Mouse (Mus musculus) gastrocnemius, postnatal 4 days (tissue): Measurements from ENCODE around the gene Tiparp. TPM values are rescaled to one million over a fixed set of nuclear protein-coding genes. Genes with fewer than 3 reads are reported as not detected.

Source experiments
- DNase-seq, 2 experiments: peaks; one replicate each; pipeline ENCODE4 v3.0.0; 2021 to 2022; ENCODE audit warnings: low spot score in 2 of 2, mixed read lengths in 2 of 2
- total RNA-seq, 2 experiments: library from RNA; stranded (reverse); gene quantifications; 2 replicates each; pipeline ENCODE4 v1.2.3; 2021

The Tiparp gene
- total RNA-seq, 2 experiments from 2014 or later: 11.5 to 12.6 TPM

DNA sequence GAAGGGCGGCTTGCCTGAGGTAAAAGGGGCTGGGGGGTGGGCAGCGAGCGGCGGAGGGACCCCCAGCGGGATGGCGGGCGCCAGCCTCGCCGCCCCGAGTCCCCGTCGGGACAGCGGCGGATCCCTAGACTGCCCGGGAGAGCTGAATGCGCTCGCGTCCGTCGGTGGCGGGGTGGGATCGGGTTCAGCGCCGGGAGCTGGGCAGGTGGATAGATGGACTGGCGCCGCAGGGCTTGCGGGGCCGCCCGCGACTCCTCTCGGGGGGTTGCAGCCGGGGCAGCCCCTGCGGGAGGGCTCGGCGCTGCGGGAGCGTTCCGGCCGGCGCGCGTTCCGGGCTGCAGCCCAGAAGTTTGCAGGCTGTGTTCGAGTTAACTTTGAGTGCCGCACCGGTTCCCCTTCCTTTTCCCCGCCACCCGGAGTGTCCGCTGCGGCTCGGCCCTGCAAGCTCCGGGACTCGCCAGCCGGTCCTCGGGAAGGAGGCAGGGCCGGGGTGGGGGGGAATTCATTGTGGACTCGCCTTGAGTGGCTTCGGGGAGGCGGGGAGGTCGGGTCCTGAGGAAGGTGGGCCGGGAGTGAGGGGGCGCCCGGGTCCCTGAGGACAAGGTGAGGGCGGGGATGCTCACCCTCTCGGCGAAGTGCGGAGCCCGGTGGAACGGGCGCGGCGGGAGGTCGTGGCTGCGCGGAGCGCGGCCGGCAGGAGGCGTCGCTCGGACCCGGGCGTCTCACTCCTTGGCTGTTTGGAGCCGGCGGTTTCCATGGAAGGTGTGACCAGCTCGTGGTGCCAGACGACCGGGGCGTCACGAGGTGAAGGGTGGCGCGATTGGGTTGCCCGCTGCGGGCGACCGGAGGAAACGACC lies 632 bp downstream of the Tiparp start:
- DNase-seq: peak; percentile 51 to 73

DNA sequence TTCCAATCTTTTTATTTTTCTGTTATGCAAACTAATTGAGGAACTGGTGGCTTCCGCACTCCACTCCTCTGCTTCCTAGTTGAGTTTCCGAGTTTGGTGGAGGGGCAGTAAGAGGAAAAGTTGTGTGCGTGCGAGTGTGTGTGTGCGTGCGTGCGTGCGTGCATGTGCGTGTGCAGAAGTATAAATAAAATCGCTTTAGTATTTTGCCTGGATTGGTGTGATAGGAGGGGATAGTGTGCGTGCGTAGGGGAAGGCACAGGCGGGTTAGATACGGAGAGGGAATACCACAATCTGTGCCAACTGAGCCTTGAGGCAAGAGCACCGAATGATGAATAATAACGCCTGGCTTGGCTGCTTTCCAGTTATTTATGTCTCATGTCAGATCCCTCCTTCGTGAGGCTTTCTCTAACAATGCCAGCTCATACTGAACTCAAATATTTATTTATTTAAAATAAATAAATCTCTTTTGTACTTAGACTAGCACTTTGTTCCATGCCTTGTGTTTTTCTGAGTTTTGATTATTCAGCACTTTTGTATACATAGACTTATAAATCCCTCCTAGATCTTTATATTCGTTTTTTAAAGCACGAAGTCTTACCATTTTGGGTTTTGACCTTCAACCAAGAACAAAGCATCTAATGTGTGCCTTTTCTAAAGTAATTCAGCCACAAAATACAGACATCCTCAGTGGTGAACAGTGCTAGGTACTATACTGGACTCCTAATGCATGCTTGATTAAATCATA lies 1.4 kb downstream of the Tiparp start:
- peak in 1 of 2 experiments; percentile 37 for DNase-seq

DNA sequence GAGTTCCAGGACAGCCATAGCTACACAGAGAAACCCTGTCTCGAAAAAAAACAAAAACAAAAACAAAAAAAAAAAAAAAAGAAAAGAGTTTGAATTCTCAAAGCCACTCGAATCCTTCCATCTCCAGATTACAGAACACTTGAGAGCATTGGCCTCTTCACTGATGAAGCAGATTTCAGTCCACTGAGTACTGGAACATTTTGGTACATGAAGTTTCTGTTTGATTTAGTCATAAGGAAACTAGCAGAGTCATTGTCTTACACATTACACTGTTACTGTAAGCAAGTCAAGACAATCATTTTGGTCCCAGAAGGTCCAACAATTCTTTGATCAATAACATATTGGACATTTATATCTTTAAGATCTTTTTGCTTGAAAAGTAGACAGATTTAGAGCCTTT lies 4.8 kb downstream of the Tiparp start:
- no peak for DNase-seq

DNA sequence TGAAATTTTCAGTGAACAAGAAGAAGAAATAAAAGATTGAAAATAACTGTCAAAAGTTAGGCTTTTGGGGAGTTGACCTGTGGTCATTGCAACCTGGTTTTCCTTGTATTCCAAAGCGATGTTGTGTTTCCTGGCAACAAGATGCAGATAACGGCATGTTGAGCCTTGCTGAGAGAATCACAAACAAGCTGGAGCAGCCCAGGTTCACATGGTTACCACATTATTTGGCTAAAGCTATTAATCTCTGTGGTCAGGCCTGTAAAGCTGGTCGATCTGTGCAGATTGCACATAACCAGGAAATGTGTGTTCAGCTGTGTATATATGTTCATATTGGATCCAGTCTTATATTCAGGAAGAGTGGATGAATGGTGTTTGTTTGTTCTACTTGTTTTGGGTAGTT lies 5.4 kb downstream of the Tiparp start:
- no peak for DNase-seq

DNA sequence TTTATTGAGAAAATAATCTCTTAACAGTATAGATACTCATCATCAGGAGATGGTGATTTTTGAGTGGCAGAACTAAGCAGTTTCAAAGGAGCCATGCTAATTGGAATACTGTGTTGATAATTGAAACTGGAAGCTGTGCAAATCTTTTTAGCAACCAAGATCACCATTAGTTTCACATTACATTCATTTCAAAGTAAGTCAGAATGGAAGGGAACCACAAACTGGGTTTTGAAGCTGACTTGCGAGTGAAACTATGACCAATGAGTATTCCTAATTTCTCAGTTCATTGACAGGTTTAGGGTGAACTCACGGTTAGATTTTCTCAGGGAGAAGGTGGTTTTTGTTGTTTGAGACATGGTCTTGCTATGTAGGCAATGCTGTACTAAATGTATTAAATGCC lies 6.3 kb downstream of the Tiparp start:
- no peak for DNase-seq

DNA sequence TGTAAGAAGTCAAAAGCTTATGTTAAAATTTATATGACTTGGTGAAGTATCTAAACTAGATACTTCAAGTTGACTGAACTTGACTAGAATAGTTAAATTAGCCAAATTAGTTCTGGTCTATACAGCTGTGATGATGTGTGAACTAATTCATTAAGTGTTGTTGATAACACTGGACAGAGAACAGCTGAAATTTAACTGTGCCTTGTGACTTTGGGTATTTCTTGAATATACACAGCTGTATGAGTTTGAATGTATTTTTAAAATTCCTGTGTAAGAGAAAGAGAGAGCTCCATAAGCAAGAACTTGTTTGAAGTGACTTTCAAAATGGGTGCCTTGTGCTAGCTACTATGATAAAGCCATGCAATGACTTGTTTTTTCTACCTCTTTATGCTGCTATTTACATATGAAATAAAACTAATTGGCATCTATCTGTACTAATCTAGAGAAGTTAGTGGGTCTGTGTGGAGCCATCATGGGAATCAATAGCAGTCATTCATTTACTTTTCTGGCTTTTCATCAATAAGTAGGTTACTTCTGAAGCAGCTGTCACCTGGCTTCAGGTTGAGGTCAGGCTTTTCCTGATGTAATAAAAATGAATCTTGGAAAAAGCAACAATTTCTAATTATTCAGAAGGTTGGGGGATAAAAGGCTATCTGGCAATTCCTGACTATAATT lies 7.0 kb downstream of the Tiparp start:
- DNase-seq: no peak

DNA sequence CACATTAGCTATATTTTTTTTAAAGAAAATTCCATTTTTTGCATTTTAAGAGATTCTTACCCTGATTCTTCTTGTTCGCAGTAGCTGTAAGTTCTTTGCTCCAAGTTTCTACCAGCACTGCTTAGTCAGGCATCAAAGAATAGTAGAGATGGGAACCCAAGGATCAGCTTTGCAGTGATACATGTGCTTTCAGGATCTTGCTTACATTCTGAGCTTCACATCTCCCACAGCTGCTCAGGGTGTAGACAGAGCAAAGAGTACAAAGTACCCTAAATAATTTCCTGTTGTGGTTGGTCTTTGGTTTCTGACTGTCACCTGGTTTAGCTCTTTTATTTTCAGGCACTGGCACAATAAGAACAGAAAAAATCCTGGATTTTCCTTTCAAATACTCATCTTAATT lies 9.1 kb downstream of the Tiparp start:
- no peak for DNase-seq

DNA sequence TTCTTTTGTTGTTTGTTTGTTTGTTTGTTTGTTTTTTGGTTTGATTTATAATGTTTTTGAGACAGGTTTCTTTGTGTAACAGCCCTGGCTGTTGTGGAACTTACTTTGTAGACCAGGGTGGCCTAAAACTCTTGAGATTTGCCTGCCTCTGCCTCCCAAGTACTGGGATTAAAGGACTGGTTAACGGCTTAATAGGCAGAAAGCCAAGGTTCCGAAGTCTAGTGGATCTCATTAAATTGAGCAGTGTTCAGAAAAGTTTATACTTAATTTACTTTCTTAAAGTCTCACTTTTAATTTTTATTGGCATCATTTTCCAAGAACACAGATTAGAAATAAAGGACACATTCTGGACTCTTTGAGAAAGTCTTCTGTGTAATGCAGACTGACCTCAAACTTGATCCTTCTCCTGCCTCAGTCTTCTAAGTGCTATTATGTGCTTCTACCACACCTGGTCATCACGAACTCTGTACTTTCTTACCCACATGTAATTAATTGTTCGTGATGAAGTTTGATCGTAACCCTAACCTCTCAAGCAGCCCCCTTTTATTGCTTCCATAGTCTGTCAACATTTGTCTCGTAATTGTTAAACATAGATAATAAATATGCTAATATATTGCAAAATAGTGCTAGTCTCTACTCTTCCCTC lies 12.8 kb downstream of the Tiparp start:
- DNase-seq: no peak

DNA sequence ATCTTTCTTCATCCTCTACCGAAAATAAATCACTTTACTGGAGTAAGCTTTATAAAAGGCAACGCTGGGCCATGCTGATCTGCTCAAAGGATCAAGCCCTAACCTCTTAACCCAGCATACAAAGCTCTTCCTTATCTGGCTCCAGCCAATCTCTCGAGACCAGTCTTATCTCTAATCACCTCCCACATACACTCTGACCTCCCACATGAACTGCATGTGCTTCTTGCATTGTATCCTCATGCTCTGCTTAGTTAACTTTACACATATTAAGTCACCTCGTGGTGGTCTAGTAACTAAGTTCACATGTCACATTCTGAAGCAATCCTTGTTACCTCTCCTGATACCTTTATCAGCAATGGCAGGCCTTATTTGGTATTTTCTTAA lies 13.3 kb downstream of the Tiparp start:
- no peak for DNase-seq

DNA sequence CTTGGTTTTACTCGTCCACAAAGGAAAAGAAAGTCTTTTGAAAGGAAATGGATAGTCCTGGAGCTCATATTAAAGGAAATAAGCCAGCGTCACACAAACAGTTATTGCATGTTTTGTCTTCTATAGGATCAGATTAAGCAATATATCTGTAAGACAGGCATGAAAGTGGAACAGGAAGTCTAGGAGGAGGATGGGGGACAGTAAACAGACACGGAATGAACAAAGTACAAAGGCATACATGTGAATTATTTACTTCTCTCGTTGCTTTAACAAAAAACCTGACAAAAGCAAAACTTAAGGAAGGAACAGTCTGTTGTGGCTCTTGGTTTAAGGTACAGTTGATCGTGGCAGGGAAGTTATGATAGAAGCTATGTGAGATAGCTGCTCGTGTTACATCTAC lies 21.6 kb downstream of the Tiparp start:
- no peak for DNase-seq

DNA sequence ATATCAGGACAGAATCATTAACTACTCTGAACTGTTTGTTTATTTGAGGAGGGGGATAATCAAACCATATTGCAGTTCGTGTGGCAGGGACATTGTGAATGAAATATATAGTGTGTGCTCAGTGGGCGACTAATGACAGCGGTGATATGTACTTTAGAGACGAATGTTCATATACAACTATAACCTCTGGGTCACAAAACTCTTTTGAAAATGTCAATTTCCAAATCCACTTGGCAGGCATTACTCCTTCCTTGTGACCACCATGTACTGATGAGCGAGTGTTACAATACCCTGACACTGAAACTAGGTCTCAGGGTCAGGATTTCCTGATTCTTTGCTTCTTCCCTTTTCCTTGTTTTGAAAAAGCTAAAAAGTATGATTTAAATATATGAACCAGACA lies 22.9 kb downstream of the Tiparp start:
- DNase-seq: no peak

DNA sequence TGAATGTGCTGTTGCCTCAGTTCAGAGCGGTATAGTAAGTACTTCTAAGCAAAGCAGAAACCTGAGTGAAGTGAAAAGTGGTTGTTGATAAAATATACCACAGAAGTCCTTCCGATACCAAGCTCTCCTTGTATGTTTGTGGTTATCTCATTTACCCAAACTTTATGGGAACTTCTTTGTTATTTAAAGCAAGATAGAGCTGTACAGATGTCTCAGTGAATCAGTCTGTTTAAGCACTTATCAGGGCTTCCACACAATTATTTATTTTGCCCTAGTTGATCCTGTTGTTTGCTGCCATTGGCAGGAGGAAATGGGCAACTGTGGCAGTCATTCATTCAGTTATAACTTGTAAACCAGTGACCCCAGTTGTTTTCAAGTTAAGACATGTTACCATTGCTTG lies 26.4 kb downstream of the Tiparp start:
- no peak for DNase-seq

DNA sequence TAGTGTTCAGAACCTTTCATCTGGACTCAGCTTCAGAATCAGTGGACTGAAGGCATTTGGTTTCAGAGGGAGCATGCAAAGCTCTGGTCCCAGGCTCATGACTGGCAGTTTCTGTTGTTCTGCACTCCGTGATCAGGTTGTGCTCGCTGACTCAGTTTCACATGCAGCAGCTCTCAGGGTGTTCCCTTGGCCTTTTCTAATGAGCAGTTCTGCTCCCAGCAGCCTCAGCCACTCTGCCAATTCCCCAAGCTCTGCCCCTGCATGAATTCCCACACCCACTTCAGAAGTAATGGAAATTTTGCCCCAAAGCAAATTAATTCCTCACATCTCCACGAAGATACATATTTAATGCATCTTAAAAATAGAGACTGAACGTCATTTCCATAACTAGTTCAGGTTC lies 30.5 kb downstream of the Tiparp start:
- no peak for DNase-seq

DNA sequence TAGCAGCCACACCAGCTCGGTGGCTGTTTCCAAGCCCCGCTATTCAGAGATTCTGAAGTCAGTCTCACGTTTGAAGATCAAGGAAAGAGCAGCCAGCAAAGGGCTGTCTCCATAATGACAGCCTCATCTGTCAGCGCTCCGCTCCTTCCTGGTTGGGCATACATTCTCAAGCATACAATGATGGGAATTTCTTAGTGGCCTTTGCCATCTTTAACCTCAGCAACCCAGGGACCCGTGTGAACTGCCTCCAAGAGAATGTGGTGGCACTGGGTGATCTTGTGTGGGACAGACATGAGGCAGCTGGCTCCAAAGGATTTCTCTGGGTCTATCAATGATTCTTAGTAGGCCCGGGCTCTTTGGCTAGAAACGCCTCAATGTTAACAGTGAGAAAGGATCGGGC lies 34.0 kb downstream of the Tiparp start:
- DNase-seq: no peak

DNA sequence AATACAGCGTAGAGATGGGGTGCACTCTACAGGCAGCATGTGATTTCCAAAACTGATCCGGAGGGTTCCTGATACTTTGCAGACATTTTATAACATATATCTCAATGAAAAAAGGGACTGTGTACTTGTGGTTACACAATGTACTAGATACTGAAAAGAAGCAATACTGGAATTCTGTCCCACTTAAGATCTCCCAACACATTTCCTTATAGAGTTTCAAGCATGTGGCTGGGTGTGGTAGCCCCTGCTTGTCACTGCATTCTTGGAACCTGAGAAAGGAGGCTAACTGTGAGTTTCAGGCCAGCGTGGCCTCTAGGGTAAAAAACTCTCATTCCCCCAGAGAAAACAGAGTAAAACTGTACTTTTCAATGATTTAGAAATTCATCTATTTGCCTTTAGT lies 34.5 kb downstream of the Tiparp start:
- DNase-seq: no peak

DNA sequence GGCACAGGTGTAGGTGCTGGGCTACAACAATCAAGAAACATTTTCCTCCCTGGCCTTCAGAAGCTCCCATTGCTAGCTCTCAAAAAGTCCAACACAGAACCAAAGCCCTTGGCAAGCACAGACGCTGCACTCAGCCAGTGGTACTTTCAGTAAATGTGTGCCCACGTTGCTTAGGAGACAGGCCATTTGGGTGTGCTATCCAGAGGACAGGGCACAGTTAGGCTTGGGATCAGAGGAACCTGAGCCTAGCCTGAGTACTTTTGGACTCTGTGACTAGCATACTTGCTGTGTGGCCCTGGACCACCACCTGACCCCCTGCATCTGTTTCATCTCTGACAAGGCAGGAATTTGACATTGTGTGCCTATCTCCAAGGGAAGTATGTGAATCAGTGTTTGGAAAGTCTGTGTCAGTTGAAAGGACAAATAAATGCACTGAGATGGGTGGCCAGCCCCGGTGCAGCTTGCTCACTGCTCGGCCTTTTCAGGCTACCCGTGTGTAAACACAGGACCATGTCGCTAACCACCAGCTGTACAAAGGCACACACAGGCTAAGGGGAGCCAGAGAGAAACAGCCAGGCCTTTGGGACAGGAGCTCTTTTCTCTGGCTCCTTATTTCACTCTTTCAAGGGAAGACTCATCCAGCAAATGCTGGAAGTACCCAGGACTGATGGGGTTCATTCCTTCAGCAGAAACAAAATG lies 35.9 kb downstream of the Tiparp start:
- DNase-seq: no peak

DNA sequence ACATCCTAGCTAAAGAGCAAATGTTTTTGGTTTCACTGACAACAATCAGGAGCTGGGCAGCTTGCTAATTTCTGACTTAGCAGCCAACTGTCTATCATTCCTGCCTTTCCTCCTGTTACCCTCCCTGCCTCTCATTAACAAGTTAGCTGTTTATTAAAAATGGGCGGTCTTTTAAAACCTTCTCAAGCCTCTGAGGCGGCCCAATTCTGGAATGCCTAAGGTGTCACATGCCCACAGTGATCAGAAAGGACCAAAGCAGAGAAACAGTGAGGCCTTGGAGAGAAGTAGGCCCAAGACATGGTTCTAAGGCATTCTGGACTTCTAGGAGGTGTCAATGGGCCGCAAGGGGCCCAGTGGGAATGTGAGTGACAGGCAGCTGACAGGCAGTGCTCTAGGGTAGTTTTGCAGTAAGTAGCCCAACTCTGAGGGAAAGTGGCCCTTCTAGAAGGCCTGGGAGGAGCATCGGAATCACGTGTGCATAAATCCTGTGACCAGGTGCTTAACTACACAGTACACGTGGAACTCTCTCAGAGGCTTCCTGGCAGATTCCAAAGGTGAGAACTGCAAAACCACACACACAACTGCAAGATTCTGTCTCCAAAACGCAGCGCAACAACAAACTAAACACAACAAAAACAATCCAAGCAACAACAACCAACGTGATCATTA lies 37.6 kb downstream of the Tiparp start:
- DNase-seq: no peak

DNA sequence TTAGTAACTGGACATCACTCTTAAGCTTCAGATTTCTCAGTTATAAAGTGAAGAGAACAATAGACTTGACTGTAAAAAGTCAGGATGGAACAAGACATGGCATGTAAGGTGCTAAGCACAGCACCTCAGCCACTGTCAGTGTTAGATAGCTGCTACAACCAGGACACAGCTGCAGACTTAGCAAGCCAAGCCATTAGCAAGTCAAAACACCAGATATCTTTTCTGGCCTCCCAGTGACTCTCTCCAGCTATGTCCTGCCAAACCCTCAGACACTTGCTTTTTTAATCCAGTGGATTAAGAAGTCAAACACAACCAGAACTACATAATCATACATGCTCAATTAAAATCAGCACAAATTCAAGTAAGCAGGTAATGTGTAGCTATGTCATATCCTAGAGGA lies 41.7 kb downstream of the Tiparp start:
- DNase-seq: no peak

DNA sequence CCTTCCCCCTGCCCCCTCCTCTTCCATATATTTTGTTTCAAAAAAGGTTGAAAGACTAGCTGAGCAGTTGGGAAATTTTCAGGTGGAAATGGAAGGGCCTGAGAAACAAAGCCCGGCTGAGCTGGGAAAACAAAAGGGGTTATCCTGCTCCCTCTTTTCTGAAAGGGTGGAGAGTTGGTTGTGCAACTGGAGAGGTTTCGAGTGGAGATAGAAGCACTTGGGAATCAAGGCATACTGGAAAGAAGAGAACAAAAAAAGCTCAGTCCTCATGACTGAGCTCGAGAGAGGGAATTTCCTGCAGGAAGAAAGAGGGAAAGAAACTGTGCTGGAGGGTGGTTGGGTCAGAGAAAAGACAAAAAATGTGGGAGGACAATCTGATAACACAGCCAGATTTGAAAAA lies 45.3 kb downstream of the Tiparp start:
- DNase-seq: no peak

DNA sequence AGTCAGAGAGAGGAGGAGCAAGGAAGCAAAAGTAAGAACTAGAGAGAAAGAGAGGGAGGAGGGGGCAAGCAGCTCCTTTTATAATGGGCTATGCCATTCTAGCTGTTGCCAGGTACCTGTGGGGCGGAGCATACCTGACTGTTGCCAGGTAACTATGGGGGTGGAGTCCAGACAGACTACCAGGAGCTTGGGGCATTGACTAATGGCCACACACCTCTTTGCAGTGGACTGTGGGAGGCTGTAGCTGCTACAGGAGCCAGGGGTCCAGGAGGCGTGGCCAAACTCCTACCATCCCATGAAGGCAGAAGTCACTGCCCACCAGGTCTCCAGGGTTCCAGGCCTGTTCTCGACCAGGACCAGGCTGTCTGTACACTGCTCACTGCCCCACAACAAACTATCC lies 49.4 kb downstream of the Tiparp start:
- no peak for DNase-seq
